Mouse (Mus musculus): ENCODE measurements around the gene Atp5j.

DNA sequence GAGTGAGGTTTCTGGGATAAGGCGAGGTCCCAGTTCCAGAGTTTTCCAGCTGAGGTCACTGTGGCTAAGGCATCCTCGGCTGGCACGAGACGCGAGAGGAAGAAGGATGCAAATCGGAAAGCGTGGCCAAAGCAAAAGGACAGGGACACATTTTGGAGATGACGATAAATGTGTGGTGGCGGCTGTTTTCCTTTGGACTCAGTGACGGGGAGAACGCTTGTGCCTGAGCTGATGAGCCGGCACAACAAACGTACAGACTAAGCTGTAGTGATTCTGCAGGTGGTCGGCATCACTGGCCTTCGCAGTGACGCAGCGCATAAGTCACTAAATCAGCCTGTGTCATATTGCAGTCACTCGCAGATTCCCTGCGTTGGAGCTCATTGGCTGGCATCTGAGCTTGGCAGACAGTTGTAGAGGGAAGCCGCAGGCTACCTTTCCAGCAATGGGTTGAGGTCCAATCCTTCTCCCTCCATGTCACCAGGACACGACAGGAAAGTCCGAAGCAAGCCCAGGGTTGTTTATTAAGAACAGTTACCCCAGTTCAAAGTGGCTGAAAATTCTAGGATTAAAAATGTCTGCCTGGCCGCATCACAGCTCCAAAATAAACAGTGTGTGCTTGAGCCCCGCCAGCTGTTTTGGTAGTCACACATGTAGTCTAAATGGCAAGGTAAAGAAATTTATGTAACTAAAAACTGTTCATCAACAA, 39.7 kb upstream of the Atp5j start:
- no peak for TF ChIP-seq GATA1 (IDR thresholded peaks at IDR 0.05; ENCODE audit: borderline replicate concordance, low read length)
- TF ChIP-seq FLI1 (IDR thresholded peaks at IDR 0.05; ENCODE audit: low read length), result no peak
